Mouse (Mus musculus): ENCODE results near the gene Ranbp3.

DNA sequence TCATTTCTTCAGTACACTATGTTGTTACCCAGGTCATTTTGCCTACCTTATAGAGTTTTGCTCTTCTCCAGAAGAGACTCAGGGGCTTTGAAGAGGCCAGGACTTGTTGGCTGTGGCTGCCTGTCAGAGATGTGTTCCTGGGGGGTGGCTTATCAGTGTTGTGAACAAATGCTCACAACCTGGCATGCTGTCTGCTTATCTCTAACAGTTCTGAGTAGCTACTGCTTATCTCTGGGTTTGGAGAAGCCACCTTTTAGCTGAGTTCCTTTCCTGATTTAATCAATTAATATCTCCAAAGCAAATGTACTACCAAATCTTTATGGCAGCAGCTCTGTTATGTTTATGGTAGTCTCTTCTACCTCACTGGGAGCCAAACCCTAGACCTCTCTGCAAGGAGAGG lies 15.0 kb downstream of the Ranbp3 start:
- TF ChIP-seq CTCF (IDR thresholded peaks at IDR 0.05; ENCODE audit: control insufficient read depth, insufficient read depth, insufficient replicate concordance, low read depth, low read length) (no peak), POLR2A (IDR thresholded peaks at IDR 0.05; ENCODE audit: control insufficient read depth, low read depth, low read length) (no peak)
